ENCODE assay signal across 14 mouse cellular contexts in genomic region chr3:149084861-149085598, GRCm38 (mm10).
A peak's percentile ranks its signal among the peaks of the same experiment; 100 is the strongest.
DNase-seq lines count a peak whose midpoint lies in the region; TF ChIP-seq lines count a peak whose summit lies in the region.
"Had no signal": no experiment of that assay in that cellular context is flagged by ENCODE, and none has a peak within 500 bp of the region (broad histone marks: within the 10 kb centered on the region; RNA-seq: fewer than 3 reads in every experiment).

No protein-coding gene starts in this region.

- peak; percentile 60 for DNase-seq in kidney, adult 11 months
- DNase-seq in kidney, adult 18-20 months, result no peak
- DNase-seq in ES-E14 (ENCODE audit: low read depth, low spot score) (peak; percentile 51), ZHBTc4 (ENCODE audit: low read depth, low spot score) (peak; percentile 93)
- DNase-seq in limb, embryonic 10.5 days (ENCODE audit: low spot score), result no peak
- DNase-seq in frontal cortex, postnatal 14 days (ENCODE audit: low spot score in 2 of 2), result no peak
- DNase-seq in right cerebral cortex, postnatal 10 days (ENCODE audit: low spot score in 2 of 2), result no peak
- DNase-seq: adrenal gland, postnatal 14 days; cerebellum, adult 11 months; gastrocnemius, postnatal 25 days; right cerebral cortex, postnatal 4 days had no signal

- in situ Hi-C loops in ES-E14 (cut with MboI; ENCODE audit: low sequenced_read_pairs in 2 of 2, unreplicated experiment in 2 of 2), result no loop called here

- no peak overlapping the region for H3K9ac ChIP-seq in ES-E14 (ENCODE audit: insufficient read depth, low read depth, low read length, poor library complexity, severe bottlenecking)
- H3K9ac ChIP-seq: limb, embryonic 15.5 days; stomach, embryonic 15.5 days had no signal

- H3K27me3 ChIP-seq in limb, embryonic 10.5 days (ENCODE audit: low read depth, poor library complexity, severe bottlenecking), result no peaks in the 10 kb centered on the region
- H3K27me3 ChIP-seq: limb, embryonic 15.5 days; stomach, embryonic 15.5 days had no signal

- 72% methylated on average over 10 of the region's 10 CpGs for WGBS in limb, embryonic 10.5 days

- H3K27ac ChIP-seq in ES-E14 (ENCODE audit: insufficient read depth, low read depth, low read length, poor library complexity, severe bottlenecking), result no peak overlapping the region
- H3K27ac ChIP-seq in limb, embryonic 10.5 days, result peak overlapping the region; percentile 72
- H3K27ac ChIP-seq: hindbrain, postnatal 0 days had no signal

- H3K4me1 ChIP-seq in ES-E14 (ENCODE audit: control insufficient read depth in 2 of 2, insufficient read depth in 2 of 2, low read length in 2 of 2, poor library complexity in 1 of 2), result peaks cover 3 to 15% of the 10 kb centered on the region in 2 experiments; a peak in 2 of 4 replicates
- H3K4me1 ChIP-seq in limb, embryonic 10.5 days, result peaks cover 70% of the 10 kb centered on the region

- H3K36me3 ChIP-seq in ES-E14 (ENCODE audit: control insufficient read depth, insufficient read depth, low read length, poor library complexity, severe bottlenecking), result no peaks in the 10 kb centered on the region
- H3K36me3 ChIP-seq in limb, embryonic 10.5 days, result no peaks in the 10 kb centered on the region
- H3K36me3 ChIP-seq: limb, embryonic 15.5 days; stomach, embryonic 15.5 days had no signal

- no peak overlapping the region for H3K4me3 ChIP-seq in ES-E14 (ENCODE audit: insufficient read depth in 1 of 2, low read depth in 1 of 2, low read length in 2 of 2, poor library complexity in 1 of 2, severe bottlenecking in 1 of 2)
- H3K4me3 ChIP-seq in limb, embryonic 10.5 days, result no peak overlapping the region
- H3K4me3 ChIP-seq: limb, embryonic 15.5 days; stomach, embryonic 15.5 days had no signal

- no peaks in the 10 kb centered on the region for H3K9me3 ChIP-seq in ES-E14 (ENCODE audit: control insufficient read depth, insufficient read depth, low read depth, low read length)
- H3K9me3 ChIP-seq in limb, embryonic 10.5 days (replicated peaks), result no peaks in the 10 kb centered on the region
- H3K9me3 ChIP-seq: limb, embryonic 15.5 days; stomach, embryonic 15.5 days had no signal

TF ChIP-seq in ES-E14, 5 proteins besides CTCF, POLR2A, EP300 and RAD21:
- TF ChIP-seq CHD2 (IDR thresholded peaks at IDR 0.05; ENCODE audit: low read depth, low read length) (no peak), MAFK (IDR thresholded peaks at IDR 0.05; ENCODE audit: insufficient read depth, low read depth, low read length) (0 out of 2 replicates have a peak, but pooled peaks have one; percentile 38)

Comparison
In these comparisons a context has a peak if more than half of its experiments do, and no peak if none do; other contexts are left out.
1. DNase-seq: peak in kidney, adult 11 months (single experiment), ES-E14 (single experiment) and ZHBTc4 (single experiment); none in kidney, adult 18-20 months (single experiment), limb, embryonic 10.5 days (single experiment), frontal cortex, postnatal 14 days (0 of 2) and right cerebral cortex, postnatal 10 days (0 of 2).